Mouse (Mus musculus): ENCODE results near the gene Bax. TPM values are rescaled to one million over a fixed set of nuclear protein-coding genes. Genes with fewer than 3 reads are reported as not detected.

Bax gene
- polyA plus RNA-seq, 1 experiment from 2014 or later = 120 TPM

GRCm38 (mm10) chr7:45455932-45456696 lies 10.6 kb downstream of the Bax start:
- H3K4me2 ChIP-seq (ENCODE audit: low read depth, low read length) = no peak overlapping the region
- H3K9ac ChIP-seq (ENCODE audit: low read depth, low read length) = no peak overlapping the region
- no peaks in the 10 kb centered on the region for H3K9me3 ChIP-seq (ENCODE audit: control insufficient read depth, low read length)
- ATAC-seq (ENCODE audit: low read depth) (no peak), DNase-seq (ENCODE audit: low spot score) (no peak)
- 71% methylated on average over 13 of the region's 13 CpGs for WGBS
- H3K4me1 ChIP-seq (ENCODE audit: control insufficient read depth, insufficient read depth, low read length) = peaks cover 19% of the 10 kb centered on the region
- H3K27me3 ChIP-seq (replicated peaks; ENCODE audit: control insufficient read depth, insufficient read depth, low read length) = no peaks in the 10 kb centered on the region
- no peak overlapping the region; the same call in 1 of the 2 replicates for H3K27ac ChIP-seq (replicated peaks; ENCODE audit: low read depth, low read length)
- H3K36me3 ChIP-seq (ENCODE audit: control insufficient read depth, insufficient read depth, low read length) = peaks cover 68% of the 10 kb centered on the region
- no peak overlapping the region for H3K4me3 ChIP-seq (ENCODE audit: low read depth, low read length)

GRCm38 (mm10) chr7:45454971-45455370 lies 11.7 kb downstream of the Bax start:
- DNase-seq (ENCODE audit: low spot score) (no peak), ATAC-seq (ENCODE audit: low read depth) (no peak)
- Histone ChIP-seq H3K4me1 (ENCODE audit: control insufficient read depth, insufficient read depth, low read length) (peaks cover 8% of the 10 kb centered on the region), H3K4me2 (ENCODE audit: low read depth, low read length) (no peak overlapping the region), H3K27me3 (replicated peaks; ENCODE audit: control insufficient read depth, insufficient read depth, low read length) (no peaks in the 10 kb centered on the region), H3K9me3 (ENCODE audit: control insufficient read depth, low read length) (no peaks in the 10 kb centered on the region), H3K36me3 (ENCODE audit: control insufficient read depth, insufficient read depth, low read length) (peaks cover 67% of the 10 kb centered on the region), H3K9ac (ENCODE audit: low read depth, low read length) (no peak overlapping the region), H3K27ac (replicated peaks; ENCODE audit: low read depth, low read length) (no peak overlapping the region), H3K4me3 (ENCODE audit: low read depth, low read length) (no peak overlapping the region)
- WGBS = 88% methylated on average over 15 of the region's 15 CpGs

- H3K9ac ChIP-seq (ENCODE audit: low read depth, low read length) = no peak overlapping the region
- H3K27me3 ChIP-seq (replicated peaks; ENCODE audit: control insufficient read depth, insufficient read depth, low read length) = no peaks in the 10 kb centered on the region
- H3K9me3 ChIP-seq (ENCODE audit: control insufficient read depth, low read length) = no peaks in the 10 kb centered on the region
- DNase-seq (ENCODE audit: low spot score) (peak; percentile 80), ATAC-seq (ENCODE audit: low read depth) (peak; percentile 70)
- WGBS = 55% methylated on average over 23 of the region's 23 CpGs
- peaks cover 67% of the 10 kb centered on the region for H3K36me3 ChIP-seq (ENCODE audit: control insufficient read depth, insufficient read depth, low read length)
- H3K4me1 ChIP-seq (ENCODE audit: control insufficient read depth, insufficient read depth, low read length) = no peaks in the 10 kb centered on the region
- H3K27ac ChIP-seq (replicated peaks; ENCODE audit: low read depth, low read length) = no peak overlapping the region
- no peak overlapping the region for H3K4me2 ChIP-seq (ENCODE audit: low read depth, low read length)
- no peak overlapping the region for H3K4me3 ChIP-seq (ENCODE audit: low read depth, low read length)
Observed at GRCm38 (mm10) chr7:45451344-45451982, 15.2 kb downstream of the Bax start.

GRCm38 (mm10) chr7:45449974-45450373 lies 16.7 kb downstream of the Bax start:
- WGBS = 91% methylated on average over 1 of the region's 1 CpGs
- Histone ChIP-seq H3K27me3 (replicated peaks; ENCODE audit: control insufficient read depth, insufficient read depth, low read length) (no peaks in the 10 kb centered on the region), H3K36me3 (ENCODE audit: control insufficient read depth, insufficient read depth, low read length) (peaks cover 55% of the 10 kb centered on the region), H3K9ac (ENCODE audit: low read depth, low read length) (no peak overlapping the region), H3K4me3 (ENCODE audit: low read depth, low read length) (no peak overlapping the region), H3K4me2 (ENCODE audit: low read depth, low read length) (no peak overlapping the region), H3K4me1 (ENCODE audit: control insufficient read depth, insufficient read depth, low read length) (no peaks in the 10 kb centered on the region), H3K27ac (replicated peaks; ENCODE audit: low read depth, low read length) (no peak overlapping the region), H3K9me3 (ENCODE audit: control insufficient read depth, low read length) (no peaks in the 10 kb centered on the region)
- ATAC-seq (ENCODE audit: low read depth) = no peak
- no peak for DNase-seq (ENCODE audit: low spot score)

- 0 out of 2 replicates have a peak overlapping the region, but pooled peaks have one; percentile 5 for H3K27ac ChIP-seq (replicated peaks; ENCODE audit: low read depth, low read length)
- no peaks in the 10 kb centered on the region for H3K27me3 ChIP-seq (replicated peaks; ENCODE audit: control insufficient read depth, insufficient read depth, low read length)
- no peak overlapping the region for H3K4me2 ChIP-seq (ENCODE audit: low read depth, low read length)
- peak overlapping the region; percentile 25; the same call in 1 of the 2 replicates for H3K9ac ChIP-seq (ENCODE audit: low read depth, low read length)
- no peak overlapping the region for H3K4me3 ChIP-seq (ENCODE audit: low read depth, low read length)
- DNase-seq (ENCODE audit: low spot score) (peak; percentile 60), ATAC-seq (ENCODE audit: low read depth) (0 out of 2 replicates have a peak, but pooled peaks have one; percentile 14)
- no peaks in the 10 kb centered on the region for H3K4me1 ChIP-seq (ENCODE audit: control insufficient read depth, insufficient read depth, low read length)
- 36% methylated on average over 11 of the region's 11 CpGs for WGBS
- peaks cover 60% of the 10 kb centered on the region for H3K36me3 ChIP-seq (ENCODE audit: control insufficient read depth, insufficient read depth, low read length)
- H3K9me3 ChIP-seq (ENCODE audit: control insufficient read depth, low read length) = no peaks in the 10 kb centered on the region
Observed at GRCm38 (mm10) chr7:45447325-45447990, 19.2 kb downstream of the Bax start.

GRCm38 (mm10) chr7:45446589-45446988 lies 20.1 kb downstream of the Bax start:
- no peaks in the 10 kb centered on the region for H3K4me1 ChIP-seq (ENCODE audit: control insufficient read depth, insufficient read depth, low read length)
- H3K36me3 ChIP-seq (ENCODE audit: control insufficient read depth, insufficient read depth, low read length) = peaks cover 58% of the 10 kb centered on the region
- DNase-seq (ENCODE audit: low spot score) (no peak), ATAC-seq (ENCODE audit: low read depth) (no peak)
- H3K4me2 ChIP-seq (ENCODE audit: low read depth, low read length) = no peak overlapping the region
- H3K4me3 ChIP-seq (ENCODE audit: low read depth, low read length) = no peak overlapping the region
- no peak overlapping the region for H3K27ac ChIP-seq (replicated peaks; ENCODE audit: low read depth, low read length)
- H3K9ac ChIP-seq (ENCODE audit: low read depth, low read length) = no peak overlapping the region
- H3K9me3 ChIP-seq (ENCODE audit: control insufficient read depth, low read length) = no peaks in the 10 kb centered on the region
- H3K27me3 ChIP-seq (replicated peaks; ENCODE audit: control insufficient read depth, insufficient read depth, low read length) = no peaks in the 10 kb centered on the region

GRCm38 (mm10) chr7:45443526-45444420 lies 22.9 kb downstream of the Bax start:
- H3K9ac ChIP-seq (ENCODE audit: low read depth, low read length) = no peak overlapping the region
- 88% methylated on average over 22 of the region's 22 CpGs for WGBS
- no peak for DNase-seq (ENCODE audit: low spot score)
- no peak overlapping the region for H3K27ac ChIP-seq (replicated peaks; ENCODE audit: low read depth, low read length)
- H3K4me1 ChIP-seq (ENCODE audit: control insufficient read depth, insufficient read depth, low read length) = no peaks in the 10 kb centered on the region
- H3K36me3 ChIP-seq (ENCODE audit: control insufficient read depth, insufficient read depth, low read length) = peaks cover 63% of the 10 kb centered on the region
- H3K4me3 ChIP-seq (ENCODE audit: low read depth, low read length) = no peak overlapping the region
- H3K4me2 ChIP-seq (ENCODE audit: low read depth, low read length) = no peak overlapping the region
- H3K9me3 ChIP-seq (ENCODE audit: control insufficient read depth, low read length) = no peaks in the 10 kb centered on the region
- H3K27me3 ChIP-seq (replicated peaks; ENCODE audit: control insufficient read depth, insufficient read depth, low read length) = no peaks in the 10 kb centered on the region
- ATAC-seq (ENCODE audit: low read depth) = no peak
